Mouse (Mus musculus) CH12.LX (cell line): Measurements from ENCODE around the gene Stk39. TPM values are rescaled to one million over a fixed set of nuclear protein-coding genes. Genes with fewer than 3 reads are reported as not detected.
A peak's percentile ranks its signal among the peaks of the same experiment; 100 is the strongest.

Source experiments
- DNase-seq: peaks from one replicate; pipeline ENCODE4 v3.0.0-alpha.2; 2013; ENCODE audit errors: extremely low read depth
- H3K27ac ChIP-seq: 2 replicates; pipeline ENCODE4 v1.5.1; 2012; ENCODE audit warnings: low read depth, mild to moderate bottlenecking, control low read depth, moderate library complexity; ENCODE audit not compliant: insufficient read depth
- H3K27me3 ChIP-seq: replicated peaks from 2 replicates; pipeline ENCODE3; 2012; ENCODE audit warnings: inconsistent platforms
- H3K36me3 ChIP-seq, 2 experiments: replicated peaks in 1 of 2; 2 replicates each; pipeline versions ENCODE3 to v1.6.1; 2012; ENCODE audit warnings: inconsistent platforms in 1 of 2, low read length in 1 of 2, mild to moderate bottlenecking in 1 of 2, mixed read lengths in 1 of 2, moderate library complexity in 1 of 2; ENCODE audit not compliant: control insufficient read depth in 1 of 2, insufficient read depth in 1 of 2
- H3K4me1 ChIP-seq, 2 experiments: 2 replicates each; pipeline ENCODE4 v1.6.1; 2012; ENCODE audit warnings: inconsistent platforms in 1 of 2, moderate library complexity in 1 of 2; ENCODE audit not compliant: insufficient read depth in 2 of 2, control insufficient read depth in 1 of 2
- H3K4me2 ChIP-seq: 2 replicates; pipeline ENCODE4 v1.6.1; 2012; ENCODE audit warnings: low read depth, mild to moderate bottlenecking, control low read depth; ENCODE audit not compliant: poor library complexity, insufficient read depth, severe bottlenecking
- H3K4me3 ChIP-seq, 3 experiments: fragments of 150-350 bp in 1 of 3; sonication (generic) in 1 of 3; replicated peaks in 1 of 3; 2 replicates each; pipeline versions ENCODE3 to v1.5.1; 2011 to 2012; ENCODE audit warnings: low read depth in 2 of 3, low read length in 2 of 3, mild to moderate bottlenecking in 2 of 3, moderate library complexity in 2 of 3, control low read depth in 1 of 3, improper control_type of control experiment in 1 of 3, inconsistent platforms in 1 of 3, mixed read lengths in 1 of 3; ENCODE audit not compliant: poor library complexity in 1 of 3
- H3K79me2 ChIP-seq: replicated peaks from 2 replicates; pipeline ENCODE4 v1.6.1; 2012; ENCODE audit warnings: mild to moderate bottlenecking, moderate library complexity; ENCODE audit not compliant: control insufficient read depth, poor library complexity, insufficient read depth, severe bottlenecking; ENCODE audit errors: extremely low read depth
- H3K9ac ChIP-seq: 2 replicates; pipeline ENCODE4 v1.6.1; 2012; ENCODE audit warnings: low read depth, mild to moderate bottlenecking, control low read depth, moderate library complexity; ENCODE audit not compliant: insufficient read depth
- H3K9me3 ChIP-seq: replicated peaks from 2 replicates; pipeline ENCODE3; 2012; ENCODE audit warnings: low read length, inconsistent platforms, mixed read lengths
- BHLHE40 ChIP-seq: IDR thresholded peaks from 2 replicates; pipeline ENCODE4 v1.6.1; 2011; ENCODE audit warnings: mild to moderate bottlenecking, low read depth, low read length, improper control_type of control experiment
- CTCF ChIP-seq, 2 experiments: IDR thresholded peaks in 1 of 2; conservative IDR thresholded peaks in 1 of 2; 2 replicates each; pipeline ENCODE4 v1.5.1; 2011 to 2012; ENCODE audit warnings: low read depth in 2 of 2, low read length in 2 of 2, improper control_type of control experiment in 1 of 2, inconsistent platforms in 1 of 2, mild to moderate bottlenecking in 1 of 2, moderate library complexity in 1 of 2
- E2F4 ChIP-seq: IDR thresholded peaks from 2 replicates; pipeline ENCODE4 v1.6.1; 2011; ENCODE audit warnings: low read depth, low read length, improper control_type of control experiment; ENCODE audit not compliant: insufficient replicate concordance
- ELF1 ChIP-seq: IDR thresholded peaks from 2 replicates; pipeline ENCODE4 v1.6.1; 2014; ENCODE audit warnings: low read depth, mild to moderate bottlenecking, inconsistent platforms, low read length, improper control_type of control experiment
- GABPA ChIP-seq: IDR thresholded peaks from 2 replicates; pipeline ENCODE4 v1.6.1; 2012; ENCODE audit warnings: low read depth, low read length, improper control_type of control experiment, inconsistent platforms; ENCODE audit not compliant: insufficient replicate concordance
- IRF4 ChIP-seq: IDR thresholded peaks from 2 replicates; pipeline ENCODE4 v1.6.1; 2014; ENCODE audit warnings: low read depth, mild to moderate bottlenecking, inconsistent platforms, low read length, improper control_type of control experiment
- JUND ChIP-seq: conservative IDR thresholded peaks from 2 replicates; pipeline ENCODE4 v1.6.1; 2011; ENCODE audit warnings: low read depth, low read length, improper control_type of control experiment
- KAT2A ChIP-seq: IDR thresholded peaks from 2 replicates; pipeline ENCODE4 v1.6.1; 2012; ENCODE audit warnings: low read length, improper control_type of control experiment, inconsistent platforms; ENCODE audit not compliant: insufficient replicate concordance
- MAFK ChIP-seq: IDR thresholded peaks from 2 replicates; pipeline ENCODE4 v1.6.1; 2011; ENCODE audit warnings: low read length, improper control_type of control experiment; ENCODE audit not compliant: insufficient replicate concordance
- MAX ChIP-seq: IDR thresholded peaks from 2 replicates; pipeline ENCODE4 v1.6.1; 2011; ENCODE audit warnings: low read length, improper control_type of control experiment
- MAZ ChIP-seq: IDR thresholded peaks from 2 replicates; pipeline ENCODE4 v1.6.1; 2012; ENCODE audit warnings: low read depth, mild to moderate bottlenecking, inconsistent platforms, low read length, improper control_type of control experiment, moderate library complexity
- MEF2A ChIP-seq: IDR thresholded peaks from 2 replicates; pipeline ENCODE4 v1.6.1; 2014; ENCODE audit warnings: low read depth, mild to moderate bottlenecking, inconsistent platforms, low read length, improper control_type of control experiment, borderline replicate concordance
- NELFE ChIP-seq: IDR thresholded peaks from 2 replicates; pipeline ENCODE4 v1.6.1; 2011; ENCODE audit warnings: low read depth, low read length, improper control_type of control experiment
- NRF1 ChIP-seq: IDR thresholded peaks from 2 replicates; pipeline ENCODE4 v1.6.1; 2014; ENCODE audit warnings: low read depth, mild to moderate bottlenecking, inconsistent platforms, low read length, improper control_type of control experiment, moderate library complexity
- POLR2AphosphoS2 ChIP-seq: IDR thresholded peaks from 2 replicates; pipeline ENCODE4 v1.6.1; 2011; ENCODE audit warnings: low read depth, low read length, improper control_type of control experiment
- SIN3A ChIP-seq: IDR thresholded peaks from 2 replicates; pipeline ENCODE4 v1.6.1; 2012; ENCODE audit warnings: low read length, improper control_type of control experiment, inconsistent platforms
- SMC3 ChIP-seq: IDR thresholded peaks from 2 replicates; pipeline ENCODE4 v1.6.1; 2011; ENCODE audit warnings: low read depth, low read length, improper control_type of control experiment
- UBTF ChIP-seq: IDR thresholded peaks from 2 replicates; pipeline ENCODE4 v1.6.1; 2012; ENCODE audit warnings: low read depth, mild to moderate bottlenecking, inconsistent platforms, low read length, improper control_type of control experiment, moderate library complexity
- USF1 ChIP-seq: IDR thresholded peaks from 2 replicates; pipeline ENCODE4 v1.6.1; 2014; ENCODE audit warnings: low read depth, mild to moderate bottlenecking, inconsistent platforms, low read length, improper control_type of control experiment
- dilution Hi-C: fragments of 300-500 bp; cut with MboI; formaldehyde crosslinking; loops from 2 replicates; pipeline ENCODE4 v1.14.3; 2020; ENCODE audit warnings: low sequenced_read_pairs; ENCODE audit not compliant: extremely low pct_unique_long_range_greater_than_20kb, extremely low pct_ligation_motif_present
- in situ Hi-C: fragments of 300-500 bp; cut with MboI; formaldehyde crosslinking; loops from 3 replicates; pipeline ENCODE4 v1.14.3; 2019; ENCODE audit warnings: low sequenced_read_pairs, low pct_ligation_motif_present, low pct_unique_long_range_greater_than_20kb, mixed read lengths
- polyA plus RNA-seq: library from polyadenylated mRNA; unstranded; fragments of >175 nt; gene quantifications from 2 replicates; pipeline ENCODE4 v1.2.1, GENCODE M21; 2012; ENCODE audit warnings: low read depth; ENCODE audit not compliant: insufficient read length
- total RNA-seq, 2 experiments: library from RNA; depleted of rRNA; stranded (reverse); fragments of 300-350 nt in 1 of 2; fragments of >200 nt in 1 of 2; gene quantifications; 2 replicates each; pipeline ENCODE4 v1.2.3; 2012 to 2014

Gene Stk39
- total and polyA plus RNA-seq, 3 experiments: not detected

- H3K36me3 ChIP-seq: no peaks in the 10 kb centered on the region
- H3K27ac ChIP-seq: no peak overlapping the region
- DNase-seq: no peak
- no peaks in the 10 kb centered on the region for H3K27me3 ChIP-seq
- H3K9ac ChIP-seq: no peak overlapping the region
- H3K9me3 ChIP-seq: peaks cover 66% of the 10 kb centered on the region
- H3K4me1 ChIP-seq: no peaks in the 10 kb centered on the region
- in situ Hi-C loops (no loop called here), dilution Hi-C loops (no loop called here)
- H3K4me2 ChIP-seq: no peak overlapping the region
- no peaks in the 10 kb centered on the region for H3K79me2 ChIP-seq
- no peak for TF ChIP-seq POLR2AphosphoS2
- no peak for TF ChIP-seq ELF1
- no peak for TF ChIP-seq E2F4
- TF ChIP-seq JUND: no peak
- no peak for TF ChIP-seq SIN3A
- TF ChIP-seq MEF2A: no peak
- TF ChIP-seq CTCF (conservative IDR thresholded peaks at IDR 0.05 in 1 of 2, IDR thresholded peaks at IDR 0.05 in 1 of 2; ENCODE audit: low read depth in 2 of 2, low read length in 2 of 2): no peak
- no peak overlapping the region for H3K4me3 ChIP-seq
Measured at GRCm38 (mm10) chr2:68367944-68368343, 104.1 kb downstream of the Stk39 start.

- H3K9ac ChIP-seq: no peak overlapping the region
- in situ Hi-C loops: no loop called here
Measured at GRCm38 (mm10) chr2:68366897-68367193, 105.2 kb downstream of the Stk39 start.

GRCm38 (mm10) chr2:68366091-68366896 lies 105.8 kb downstream of the Stk39 start:
- DNase-seq: no peak
- no peaks in the 10 kb centered on the region for H3K36me3 ChIP-seq
- dilution Hi-C loops: no loop called here
- no peaks in the 10 kb centered on the region for H3K4me1 ChIP-seq
- no peaks in the 10 kb centered on the region for H3K79me2 ChIP-seq
- no peak overlapping the region for H3K4me3 ChIP-seq
- H3K9ac ChIP-seq: no peak overlapping the region
- TF ChIP-seq UBTF (no peak), MAFK (0 out of 2 replicates have a peak, but pooled peaks have one; percentile 18)
- TF ChIP-seq, all 38 proteins: peak for 1
- Histone ChIP-seq H3K27me3 (no peaks in the 10 kb centered on the region), H3K4me2 (no peak overlapping the region), H3K27ac (no peak overlapping the region), H3K9me3 (peaks cover 71% of the 10 kb centered on the region)
- in situ Hi-C loops: no loop called here

More at GRCm38 (mm10) chr2:68366897-68367193, 105.2 kb downstream of the Stk39 start:
- no peak overlapping the region for H3K4me2 ChIP-seq
- H3K9me3 ChIP-seq: peaks cover 67% of the 10 kb centered on the region
- DNase-seq: no peak
- H3K27me3 ChIP-seq: no peaks in the 10 kb centered on the region
- TF ChIP-seq SMC3 (no peak), MAZ (no peak), NRF1 (no peak), JUND (no peak), BHLHE40 (no peak), MAX (no peak), CTCF (conservative IDR thresholded peaks at IDR 0.05 in 1 of 2, IDR thresholded peaks at IDR 0.05 in 1 of 2; ENCODE audit: low read depth in 2 of 2, low read length in 2 of 2) (no peak), IRF4 (no peak), GABPA (no peak), KAT2A (no peak), NELFE (no peak), USF1 (no peak)
- no peaks in the 10 kb centered on the region for H3K36me3 ChIP-seq
- no peak overlapping the region for H3K27ac ChIP-seq
- no peaks in the 10 kb centered on the region for H3K4me1 ChIP-seq
- no peaks in the 10 kb centered on the region for H3K79me2 ChIP-seq
- dilution Hi-C loops: no loop called here
- H3K4me3 ChIP-seq: no peak overlapping the region
